Mouse (Mus musculus): ENCODE measurements around the gene Rasgrf2. TPM values are rescaled to one million over a fixed set of nuclear protein-coding genes. Genes with fewer than 3 reads are reported as not detected.
A peak's percentile ranks its signal among the peaks of the same experiment; 100 is the strongest.
"Not testable (repeated sequence)": the region's sequence is repeated elsewhere in the genome, so short reads cannot be mapped to it uniquely, and the experiment has no call there.

The Rasgrf2 gene
- polyA plus RNA-seq (2015; fragmentation: Nextera tagmentation; extraction: Ambion mirVana), result 1.4 and 1.7 TPM in 2 replicates

GRCm38 (mm10) chr13:92131384-92132150, at the start of gene Rasgrf2:
Gene Rasgrf2 (minus strand): TSS chr13:92131656.
- Histone ChIP-seq H3K4me1 (replicated peaks) (peaks cover 12% of the 10 kb centered on the region), H3K36me3 (no peaks in the 10 kb centered on the region), H3K9me3 (no peaks in the 10 kb centered on the region), H3K4me3 (peak within 1 kb of the TSS; percentile 55), H3K27ac (replicated peaks) (no peak within 1 kb of the TSS), H3K9ac (peak within 1 kb of the TSS; percentile 71), H3K27me3 (peaks cover 44% of the 10 kb centered on the region), H3K4me2 (peak within 1 kb of the TSS; percentile 85)
- peak; percentile 96 for ATAC-seq (ENCODE audit: low read depth)
- 1% methylated on average over 70 of the region's 70 CpGs for WGBS

GRCm38 (mm10) chr13:92172686-92173085, 41.2 kb upstream of the Rasgrf2 start:
- not testable (repeated sequence) for H3K36me3 ChIP-seq; ATAC-seq (ENCODE audit: low read depth); H3K27me3 ChIP-seq; H3K4me1 ChIP-seq (replicated peaks); H3K9ac ChIP-seq; H3K9me3 ChIP-seq; H3K4me2 ChIP-seq; H3K4me3 ChIP-seq; H3K27ac ChIP-seq (replicated peaks)
- 84% methylated on average over 8 of the region's 8 CpGs for WGBS

GRCm38 (mm10) chr13:92150551-92150950, 19.1 kb upstream of the Rasgrf2 start:
- Histone ChIP-seq H3K27ac (replicated peaks) (no peak overlapping the region), H3K36me3 (no peaks in the 10 kb centered on the region), H3K9ac (no peak overlapping the region), H3K4me2 (no peak overlapping the region), H3K4me3 (no peak overlapping the region), H3K27me3 (no peaks in the 10 kb centered on the region), H3K4me1 (replicated peaks) (no peaks in the 10 kb centered on the region), H3K9me3 (peaks cover 7% of the 10 kb centered on the region; the same call in 1 of the 2 replicates)
- no peak for ATAC-seq (ENCODE audit: low read depth)
- 75% methylated on average over 3 of the region's 3 CpGs for WGBS

- no peak for ATAC-seq (ENCODE audit: low read depth)
- H3K27me3 ChIP-seq, result no peaks in the 10 kb centered on the region
- H3K27ac ChIP-seq (replicated peaks), result no peak overlapping the region
- H3K4me2 ChIP-seq, result no peak overlapping the region
- no peaks in the 10 kb centered on the region for H3K4me1 ChIP-seq (replicated peaks)
- H3K4me3 ChIP-seq, result no peak overlapping the region
- peaks cover 22% of the 10 kb centered on the region for H3K9me3 ChIP-seq
- WGBS, result 82% methylated on average over 4 of the region's 4 CpGs
- no peak overlapping the region for H3K9ac ChIP-seq
- no peaks in the 10 kb centered on the region for H3K36me3 ChIP-seq
Measured at GRCm38 (mm10) chr13:92148858-92149257, 17.4 kb upstream of the Rasgrf2 start.

GRCm38 (mm10) chr13:92134792-92135191, 3.3 kb upstream of the Rasgrf2 start:
- Histone ChIP-seq H3K27ac (replicated peaks) (no peak overlapping the region), H3K4me2 (no peak overlapping the region), H3K36me3 (no peaks in the 10 kb centered on the region), H3K4me1 (replicated peaks) (peaks cover 12% of the 10 kb centered on the region), H3K9ac (no peak overlapping the region), H3K4me3 (no peak overlapping the region), H3K9me3 (no peaks in the 10 kb centered on the region), H3K27me3 (peaks cover 38% of the 10 kb centered on the region)
- 88% methylated on average over 3 of the region's 3 CpGs for WGBS
- no peak for ATAC-seq (ENCODE audit: low read depth)

- Histone ChIP-seq H3K4me1 (replicated peaks) (peaks cover 12% of the 10 kb centered on the region), H3K27me3 (peaks cover 44% of the 10 kb centered on the region), H3K4me3 (no peak overlapping the region), H3K36me3 (no peaks in the 10 kb centered on the region), H3K9me3 (no peaks in the 10 kb centered on the region), H3K4me2 (no peak overlapping the region), H3K9ac (no peak overlapping the region), H3K27ac (replicated peaks) (no peak overlapping the region)
- WGBS, result 78% methylated on average over 2 of the region's 2 CpGs
- ATAC-seq (ENCODE audit: low read depth), result no peak
Measured at GRCm38 (mm10) chr13:92132599-92132998, 1.1 kb upstream of the Rasgrf2 start.

GRCm38 (mm10) chr13:92130994-92131383, 467 bp downstream of the Rasgrf2 start:
- Histone ChIP-seq H3K9ac (peak overlapping the region; percentile 71), H3K4me1 (replicated peaks) (peaks cover 12% of the 10 kb centered on the region), H3K4me2 (peak overlapping the region; percentile 85), H3K27ac (replicated peaks) (no peak overlapping the region), H3K4me3 (peak overlapping the region; percentile 55), H3K27me3 (peaks cover 44% of the 10 kb centered on the region), H3K9me3 (no peaks in the 10 kb centered on the region), H3K36me3 (no peaks in the 10 kb centered on the region)
- ATAC-seq (ENCODE audit: low read depth), result peak; percentile 65
- 12% methylated on average over 22 of the region's 22 CpGs for WGBS

GRCm38 (mm10) chr13:92129877-92130276, 1.6 kb downstream of the Rasgrf2 start:
- H3K9me3 ChIP-seq, result no peaks in the 10 kb centered on the region
- peaks cover 12% of the 10 kb centered on the region for H3K4me1 ChIP-seq (replicated peaks)
- H3K4me2 ChIP-seq, result no peak overlapping the region
- H3K36me3 ChIP-seq, result no peaks in the 10 kb centered on the region
- no peak overlapping the region for H3K4me3 ChIP-seq
- 84% methylated on average over 4 of the region's 4 CpGs for WGBS
- H3K27ac ChIP-seq (replicated peaks), result no peak overlapping the region
- no peak for ATAC-seq (ENCODE audit: low read depth)
- H3K27me3 ChIP-seq, result peaks cover 44% of the 10 kb centered on the region
- H3K9ac ChIP-seq, result no peak overlapping the region

GRCm38 (mm10) chr13:92125902-92126301, 5.6 kb downstream of the Rasgrf2 start:
- peaks cover 17% of the 10 kb centered on the region for H3K27me3 ChIP-seq
- H3K9ac ChIP-seq, result no peak overlapping the region
- H3K36me3 ChIP-seq, result no peaks in the 10 kb centered on the region
- WGBS, result 90% methylated on average over 5 of the region's 5 CpGs
- H3K9me3 ChIP-seq, result no peaks in the 10 kb centered on the region
- H3K4me1 ChIP-seq (replicated peaks), result peaks cover 1% of the 10 kb centered on the region
- H3K4me3 ChIP-seq, result no peak overlapping the region
- no peak overlapping the region for H3K27ac ChIP-seq (replicated peaks)
- H3K4me2 ChIP-seq, result no peak overlapping the region
- ATAC-seq (ENCODE audit: low read depth), result no peak

GRCm38 (mm10) chr13:92119623-92120022, 11.8 kb downstream of the Rasgrf2 start:
- WGBS, result 81% methylated on average over 5 of the region's 5 CpGs
- ATAC-seq (ENCODE audit: low read depth), result no peak

GRCm38 (mm10) chr13:92114076-92114475, 17.4 kb downstream of the Rasgrf2 start:
- WGBS, result 76% methylated on average over 3 of the region's 3 CpGs

More at GRCm38 (mm10) chr13:92119623-92120022, 11.8 kb downstream of the Rasgrf2 start:
- Histone ChIP-seq H3K27me3 (no peaks in the 10 kb centered on the region), H3K4me3 (no peak overlapping the region), H3K27ac (replicated peaks) (no peak overlapping the region), H3K9me3 (no peaks in the 10 kb centered on the region), H3K36me3 (no peaks in the 10 kb centered on the region), H3K4me1 (replicated peaks) (no peaks in the 10 kb centered on the region), H3K9ac (no peak overlapping the region), H3K4me2 (no peak overlapping the region)

GRCm38 (mm10) chr13:92108237-92108636, 23.2 kb downstream of the Rasgrf2 start:
- Histone ChIP-seq H3K4me1 (replicated peaks) (no peaks in the 10 kb centered on the region), H3K36me3 (no peaks in the 10 kb centered on the region), H3K4me2 (no peak overlapping the region), H3K27me3 (no peaks in the 10 kb centered on the region), H3K9ac (no peak overlapping the region), H3K4me3 (no peak overlapping the region), H3K9me3 (no peaks in the 10 kb centered on the region), H3K27ac (replicated peaks) (no peak overlapping the region)
- WGBS, result 71% methylated on average over 4 of the region's 4 CpGs
- no peak for ATAC-seq (ENCODE audit: low read depth)

More at GRCm38 (mm10) chr13:92114076-92114475, 17.4 kb downstream of the Rasgrf2 start:
- Histone ChIP-seq H3K9ac (no peak overlapping the region), H3K4me1 (replicated peaks) (no peaks in the 10 kb centered on the region), H3K27ac (replicated peaks) (no peak overlapping the region), H3K4me2 (no peak overlapping the region), H3K36me3 (no peaks in the 10 kb centered on the region), H3K27me3 (no peaks in the 10 kb centered on the region), H3K4me3 (no peak overlapping the region), H3K9me3 (no peaks in the 10 kb centered on the region)
- no peak for ATAC-seq (ENCODE audit: low read depth)

GRCm38 (mm10) chr13:92104259-92104658, 27.2 kb downstream of the Rasgrf2 start:
- Histone ChIP-seq H3K4me3 (no peak overlapping the region), H3K4me2 (no peak overlapping the region), H3K27ac (replicated peaks) (0 out of 2 replicates have a peak overlapping the region, but pooled peaks have one; percentile 9), H3K36me3 (no peaks in the 10 kb centered on the region), H3K9me3 (no peaks in the 10 kb centered on the region), H3K9ac (no peak overlapping the region), H3K4me1 (replicated peaks) (no peaks in the 10 kb centered on the region), H3K27me3 (no peaks in the 10 kb centered on the region)
- no peak for ATAC-seq (ENCODE audit: low read depth)
- WGBS, result 70% methylated on average over 7 of the region's 7 CpGs

Measured in neural tube, embryonic 13.5 days (tissue).